Mouse (Mus musculus): ENCODE data around the gene Hoxb6. TPM values are rescaled to one million over a fixed set of nuclear protein-coding genes. Genes with fewer than 3 reads are reported as not detected.
A peak's percentile ranks its signal among the peaks of the same experiment; 100 is the strongest.

The Hoxb6 gene
- total RNA-seq, 2 experiments from 2014 or later, result 0.56 to 2.0 TPM

GRCm38 (mm10) chr11:96269869-96270268 lies 22.4 kb upstream of the Hoxb6 start:
- no peak for DNase-seq

DNA sequence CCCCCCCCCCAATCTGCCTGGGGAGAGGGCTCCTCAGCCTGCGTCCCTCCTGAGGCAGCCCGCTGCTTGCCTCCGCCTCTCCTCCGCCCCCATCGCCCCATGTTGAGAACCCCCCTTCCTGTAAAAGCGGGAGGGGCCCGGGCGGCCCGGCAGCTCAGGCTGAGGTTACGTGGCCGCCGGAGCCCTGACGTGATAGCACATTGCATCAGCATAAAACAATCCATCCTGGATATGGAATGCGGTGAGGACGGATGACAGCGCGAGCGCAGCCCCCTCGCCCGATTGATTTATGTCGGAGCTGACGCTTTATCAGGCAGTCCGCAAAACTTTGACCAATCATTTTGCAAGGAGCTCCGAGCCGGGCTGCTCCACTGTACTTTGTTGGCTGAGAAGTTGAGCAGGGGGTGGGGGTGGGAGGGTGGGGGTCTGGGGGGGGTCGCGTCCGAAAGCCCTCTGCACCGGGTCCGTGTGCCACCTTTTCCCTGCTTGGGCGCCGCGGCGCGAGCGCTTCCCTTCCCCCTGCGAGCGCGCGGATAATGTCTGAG lies 21.2 kb upstream of the Hoxb6 start, which contains the start of gene Hoxb9:
Gene Hoxb9, plus strand, starts transcription at position 462 of the 545 bp plus-strand sequence.
- DNase-seq, result no peak

DNA sequence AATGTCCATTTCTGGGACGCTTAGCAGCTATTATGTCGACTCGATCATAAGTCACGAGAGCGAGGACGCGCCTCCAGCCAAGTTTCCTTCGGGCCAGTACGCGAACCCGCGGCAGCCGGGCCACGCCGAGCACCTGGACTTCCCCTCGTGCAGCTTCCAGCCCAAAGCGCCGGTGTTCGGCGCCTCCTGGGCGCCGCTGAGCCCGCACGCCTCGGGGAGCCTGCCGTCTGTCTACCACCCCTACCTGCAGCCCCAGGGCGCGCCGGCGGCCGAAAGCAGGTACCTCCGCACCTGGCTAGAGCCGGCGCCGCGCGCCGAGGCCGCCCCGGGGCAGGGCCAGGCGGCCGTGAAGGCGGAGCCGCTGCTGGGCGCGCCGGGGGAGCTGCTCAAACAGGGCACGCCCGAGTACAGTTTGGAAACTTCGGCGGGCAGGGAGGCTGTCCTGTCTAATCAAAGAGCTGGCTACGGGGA lies 20.7 kb upstream of the Hoxb6 start:
- DNase-seq, result no peak

DNA sequence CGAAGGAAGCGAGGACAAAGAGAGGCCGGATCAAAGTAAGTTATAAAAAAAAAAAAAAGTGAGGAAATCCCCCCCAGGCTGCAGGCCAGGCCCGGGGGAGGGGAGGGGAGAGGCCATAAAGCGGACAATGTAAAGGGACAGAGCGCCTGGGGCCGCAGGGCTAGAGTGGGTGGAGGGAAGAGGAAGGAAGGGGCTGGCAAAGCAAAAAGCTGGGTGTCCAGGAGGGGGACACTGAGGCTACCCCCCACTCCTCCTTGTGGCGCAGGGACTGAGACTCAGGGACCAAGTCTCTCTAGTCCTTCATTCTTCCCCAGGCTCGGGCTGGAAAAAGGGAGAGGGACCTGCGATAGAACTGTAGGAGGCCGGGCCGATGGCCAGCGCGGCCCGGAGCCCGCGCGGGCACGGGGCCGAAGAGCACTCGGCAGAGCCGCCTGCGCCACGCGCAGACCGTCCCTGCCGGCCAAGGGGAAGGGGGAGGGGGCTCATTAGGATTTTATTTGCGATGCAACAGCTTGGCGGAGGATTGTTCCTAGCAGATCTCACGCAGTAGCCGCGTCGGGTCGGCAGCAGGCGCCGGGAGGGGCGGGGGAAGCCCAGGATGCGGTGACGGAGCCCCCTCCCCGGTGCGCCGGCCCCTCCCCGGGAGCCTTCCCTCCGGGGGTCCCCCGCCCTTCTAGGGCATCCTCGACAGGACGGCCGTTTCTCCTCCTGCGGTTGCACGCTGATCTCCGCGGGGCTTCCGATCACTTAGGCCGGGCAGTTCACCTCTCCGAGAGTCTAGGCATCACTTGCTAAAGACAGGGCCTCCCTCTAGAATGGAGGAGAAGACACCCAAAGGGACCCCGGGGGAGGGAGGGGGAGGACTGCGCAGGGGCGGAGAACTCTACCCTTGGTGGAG lies 20.0 kb upstream of the Hoxb6 start:
- DNase-seq, result no peak

- no peak for DNase-seq
Observed at GRCm38 (mm10) chr11:96274428-96274827, 17.8 kb upstream of the Hoxb6 start.

DNA sequence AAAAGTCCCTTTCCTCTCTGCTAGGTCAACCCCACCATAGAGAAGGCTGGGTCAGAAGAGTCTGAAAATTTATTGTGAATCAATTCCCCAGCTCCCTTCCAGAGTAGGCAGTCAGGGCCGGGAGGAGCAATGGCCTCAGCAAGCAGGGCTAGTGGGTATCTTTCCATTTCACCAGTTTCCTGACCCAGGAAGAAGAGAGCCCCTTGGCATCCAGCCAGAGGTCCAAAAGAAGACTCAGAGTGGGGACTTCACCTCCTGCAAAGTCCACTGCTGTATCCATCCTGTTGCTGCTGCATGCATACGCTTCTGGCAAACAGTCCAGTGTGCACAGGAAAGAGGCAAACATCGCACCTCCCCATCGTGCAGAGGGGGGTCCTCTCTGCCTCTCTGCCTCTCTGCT lies 16.4 kb upstream of the Hoxb6 start:
- DNase-seq, result no peak

- DNase-seq, result no peak
Observed at GRCm38 (mm10) chr11:96277151-96278044, 14.9 kb upstream of the Hoxb6 start.

- DNase-seq, result no peak
Observed at GRCm38 (mm10) chr11:96278324-96278723, 14.0 kb upstream of the Hoxb6 start.

DNA sequence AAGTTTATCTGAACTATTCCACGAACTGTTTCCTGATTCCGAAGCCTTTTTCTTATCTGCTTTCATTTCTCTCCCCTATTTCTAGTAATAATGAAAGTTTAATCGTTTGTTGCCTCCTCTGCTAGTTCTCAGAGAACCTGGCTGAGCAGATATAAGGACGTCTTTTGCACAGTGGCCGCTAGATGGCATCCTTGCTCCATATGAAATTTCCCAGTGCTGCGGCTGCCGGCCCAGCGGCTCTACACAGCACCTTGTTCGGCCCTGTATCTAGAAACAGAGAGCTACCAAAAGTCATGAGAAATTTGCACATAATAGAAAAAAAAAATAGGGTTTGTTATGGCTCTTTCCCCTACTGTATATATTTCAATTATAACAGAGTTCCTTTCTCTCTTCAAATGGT lies 13.5 kb upstream of the Hoxb6 start:
- DNase-seq, result peak; percentile 81

DNA sequence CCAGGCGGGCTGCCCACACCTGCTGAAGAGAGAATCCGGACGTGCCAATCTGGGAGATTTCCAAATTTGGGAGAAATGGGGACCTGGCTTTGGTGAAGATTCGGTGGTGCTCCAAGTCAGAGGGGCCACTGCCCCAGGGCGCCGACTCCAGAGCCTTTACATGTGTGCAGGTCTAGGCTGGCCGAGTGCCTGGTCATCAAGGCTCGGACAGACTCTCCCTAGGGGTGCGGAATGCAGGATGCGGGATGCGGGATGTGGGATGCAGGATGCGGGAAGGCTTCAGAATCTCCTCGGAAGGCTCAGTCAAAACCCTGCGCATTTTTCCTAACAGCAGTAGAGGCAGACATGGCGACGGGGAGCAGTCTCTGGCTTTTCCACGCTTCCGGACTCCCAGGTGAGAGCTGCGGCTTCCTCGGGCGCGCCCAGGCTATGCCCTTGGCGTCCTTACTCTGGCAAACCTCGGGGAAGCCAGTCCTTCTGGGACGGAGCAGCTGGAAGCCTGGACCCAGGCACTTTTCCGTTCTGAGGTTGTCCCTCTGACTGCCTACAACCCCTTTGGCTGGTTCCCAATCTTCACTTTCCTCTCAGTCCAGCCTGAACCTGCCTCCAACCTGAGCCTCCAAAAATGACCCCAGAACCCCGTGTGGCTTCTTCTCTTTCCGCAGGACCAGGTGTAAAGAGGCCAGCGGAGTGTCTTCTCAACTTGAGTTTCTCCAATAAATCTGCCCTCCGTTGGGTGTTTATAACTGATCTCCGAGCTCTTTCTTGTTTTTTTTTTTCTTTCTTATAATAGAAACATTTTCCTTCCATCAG lies 12.6 kb upstream of the Hoxb6 start:
- no peak for DNase-seq

DNA sequence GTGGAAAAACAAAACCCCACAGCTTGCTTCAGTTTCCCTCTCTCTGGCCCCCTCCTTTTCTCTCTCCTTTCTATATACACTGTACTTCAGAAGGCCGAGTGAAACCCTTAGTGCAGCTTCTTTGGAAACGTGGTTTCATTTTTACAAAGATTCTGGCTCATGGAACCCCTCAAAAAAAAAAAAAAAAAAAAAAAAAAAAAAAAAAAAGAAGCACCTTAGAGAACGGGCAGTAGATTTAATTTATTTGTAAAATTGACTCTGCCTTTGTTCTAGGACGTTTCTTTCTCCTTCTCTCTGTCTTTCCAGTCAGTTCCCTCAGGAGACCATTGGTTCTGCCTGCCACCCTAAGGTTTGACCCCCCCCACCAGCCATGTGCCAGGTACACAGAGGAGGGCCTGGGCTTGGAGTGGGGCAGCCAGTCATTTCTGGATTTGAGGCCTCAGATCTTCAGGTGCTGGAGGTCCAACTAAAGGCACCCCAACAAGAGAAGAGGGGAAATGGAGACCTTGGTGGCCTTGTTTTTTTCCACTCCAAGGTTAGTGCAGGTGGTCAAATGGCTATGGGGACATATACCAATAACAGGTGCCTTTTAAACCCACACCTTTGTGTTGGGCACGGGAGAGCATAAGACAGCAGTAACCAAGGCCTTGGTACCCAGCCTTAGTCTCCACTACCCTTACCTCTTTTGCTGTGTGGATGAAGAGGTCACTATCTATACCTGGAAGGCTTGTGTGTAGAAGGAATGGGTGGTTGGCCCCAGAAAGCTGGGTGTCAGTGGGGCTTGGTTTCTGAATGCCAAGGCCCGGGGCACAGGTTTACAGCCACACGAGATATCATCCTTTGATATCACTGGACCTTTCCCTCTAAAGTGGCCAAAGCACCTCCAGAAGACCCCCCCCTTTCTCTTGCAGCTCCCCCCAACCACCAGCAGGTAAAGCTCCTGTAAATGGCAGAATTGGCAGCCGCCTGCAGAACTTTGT lies 11.6 kb upstream of the Hoxb6 start:
- DNase-seq, result no peak

DNA sequence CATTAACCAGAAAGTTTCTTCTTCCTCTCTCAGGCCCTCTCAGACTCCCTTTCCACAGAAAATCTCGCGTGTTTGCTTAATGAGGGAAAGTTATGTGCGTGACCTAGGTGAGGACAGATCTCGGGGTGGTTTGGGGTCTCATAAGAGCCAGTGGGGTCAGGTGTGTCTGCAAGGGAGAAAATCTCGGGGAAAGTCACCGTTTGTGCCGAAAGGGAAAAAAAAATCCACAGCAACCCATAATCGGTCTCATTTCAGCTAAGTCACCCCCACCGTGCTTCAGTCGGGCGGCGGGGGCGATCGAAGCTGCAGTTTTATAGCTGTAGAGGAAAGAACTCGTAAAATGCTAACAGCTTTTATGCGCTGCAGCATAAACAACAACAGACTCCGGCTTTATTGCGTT lies 10.9 kb upstream of the Hoxb6 start:
- no peak for DNase-seq

- DNase-seq, result no peak
Observed at GRCm38 (mm10) chr11:96281855-96282570, 10.3 kb upstream of the Hoxb6 start, which contains the start of gene Hoxb8. TSS of gene Hoxb8 (plus strand) at chr11:96281905.

DNA sequence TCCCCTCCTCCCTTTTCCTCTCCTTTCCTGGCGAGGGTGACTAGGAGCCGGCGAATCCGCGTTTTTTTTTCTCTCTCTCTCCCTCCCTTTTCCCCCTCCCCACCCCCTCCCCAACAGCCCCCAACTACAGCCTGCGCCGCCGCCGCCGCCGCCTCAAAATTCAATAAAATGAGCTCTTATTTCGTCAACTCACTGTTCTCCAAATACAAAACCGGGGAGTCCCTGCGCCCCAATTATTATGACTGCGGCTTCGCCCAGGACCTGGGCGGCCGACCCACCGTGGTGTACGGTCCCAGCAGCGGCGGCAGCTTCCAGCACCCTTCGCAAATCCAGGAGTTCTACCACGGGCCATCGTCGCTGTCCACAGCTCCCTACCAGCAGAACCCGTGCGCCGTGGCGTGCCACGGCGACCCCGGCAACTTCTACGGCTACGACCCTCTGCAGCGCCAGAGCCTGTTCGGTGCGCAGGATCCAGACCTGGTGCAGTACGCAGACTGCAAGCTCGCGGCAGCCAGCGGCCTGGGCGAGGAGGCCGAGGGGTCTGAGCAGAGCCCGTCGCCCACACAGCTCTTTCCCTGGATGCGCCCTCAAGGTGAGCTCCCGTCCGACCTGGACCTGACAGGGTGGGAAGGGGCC lies 9.4 kb upstream of the Hoxb6 start:
- DNase-seq, result no peak

DNA sequence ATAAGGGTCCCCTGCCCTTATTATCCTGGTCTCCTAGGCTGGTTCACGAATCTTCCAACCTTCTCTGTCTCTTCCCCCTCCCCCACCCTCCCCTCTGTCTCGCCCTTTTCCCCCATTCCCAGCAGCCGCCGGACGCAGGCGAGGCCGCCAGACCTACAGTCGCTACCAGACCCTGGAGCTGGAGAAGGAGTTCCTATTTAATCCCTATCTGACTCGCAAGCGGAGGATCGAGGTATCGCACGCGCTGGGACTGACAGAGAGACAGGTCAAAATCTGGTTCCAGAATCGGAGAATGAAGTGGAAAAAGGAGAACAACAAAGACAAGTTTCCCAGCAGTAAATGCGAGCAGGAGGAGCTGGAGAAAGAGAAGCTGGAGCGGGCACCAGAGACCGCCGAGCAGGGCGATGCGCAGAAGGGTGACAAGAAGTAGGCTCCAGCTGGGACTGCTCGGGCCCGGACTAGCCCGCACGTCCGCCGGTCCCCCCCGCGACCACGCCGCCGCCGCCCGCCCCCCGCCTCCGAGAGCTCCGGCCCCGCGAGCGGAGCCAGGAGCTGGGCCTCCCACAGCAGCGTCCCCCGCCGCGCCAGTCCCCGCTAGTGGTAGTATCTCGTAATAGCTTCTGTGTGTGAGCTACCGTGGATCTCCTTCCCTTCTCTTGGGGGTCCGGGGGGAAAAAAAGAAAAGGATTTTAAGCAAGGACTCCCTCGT lies 8.1 kb upstream of the Hoxb6 start:
- peak; percentile 54 for DNase-seq

DNA sequence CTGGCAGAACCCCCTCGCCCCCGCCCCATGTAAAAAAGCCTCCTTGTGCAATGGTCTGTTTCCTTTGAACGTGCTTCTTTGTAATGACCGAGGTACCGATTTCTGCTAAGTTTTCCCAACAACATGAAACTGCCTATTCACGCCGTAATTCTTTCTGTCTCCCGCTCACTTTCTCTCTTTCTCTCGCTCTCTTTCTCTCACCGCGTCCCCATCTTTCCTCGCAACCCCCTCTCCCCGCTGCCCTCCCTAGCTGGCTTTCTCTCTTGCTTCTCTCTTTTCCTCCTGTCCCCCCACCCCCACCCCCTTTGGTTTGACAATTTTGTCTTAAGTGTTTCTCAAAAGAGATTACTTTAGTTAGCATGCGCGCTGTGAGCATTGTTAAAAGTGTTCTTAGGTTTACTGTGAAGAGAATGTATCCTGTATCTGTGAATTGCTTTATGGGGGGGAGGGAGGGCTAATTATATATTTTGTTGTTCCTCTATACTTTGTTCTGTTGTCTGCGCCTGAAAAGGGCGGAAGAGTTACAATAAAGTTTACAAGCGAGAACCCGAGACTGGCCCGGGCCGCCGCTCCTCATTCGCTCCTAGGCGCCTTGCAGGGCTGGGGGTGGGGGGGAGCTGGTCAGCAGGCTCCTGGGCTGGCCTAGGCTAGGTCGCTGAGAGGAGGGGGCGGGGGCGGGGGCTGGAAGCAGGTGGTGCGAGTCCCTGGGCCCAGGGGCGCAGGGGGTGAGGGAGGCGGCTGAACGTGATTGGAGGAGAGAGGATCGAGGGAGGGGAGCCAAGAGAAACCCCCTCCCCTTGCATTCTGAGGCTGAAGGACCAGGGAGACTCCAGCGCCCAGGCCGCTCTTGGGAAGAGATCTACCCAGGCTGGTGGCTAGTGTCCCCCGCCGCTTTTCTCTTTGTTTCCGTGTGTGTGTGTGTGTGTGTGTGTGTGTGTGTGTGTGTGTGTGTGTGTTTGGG lies 7.2 kb upstream of the Hoxb6 start:
- no peak for DNase-seq

Data from gastrocnemius, postnatal 10 days (tissue).